Mouse (Mus musculus) myocyte (in vitro differentiated cells): ENCODE results near the gene Sucla2. TPM values are rescaled to one million over a fixed set of nuclear protein-coding genes. Genes with fewer than 3 reads are reported as not detected.
"Not testable (repeated sequence)": the region's sequence is repeated elsewhere in the genome, so short reads cannot be mapped to it uniquely, and the experiment has no call there.

Experiments
- H3K27me3 ChIP-seq: one replicate; pipeline ENCODE4 v1.6.1; 2011; ENCODE audit not compliant: control insufficient read depth, insufficient read depth, insufficient read length
- H3K36me3 ChIP-seq: one replicate; pipeline ENCODE4 v1.6.1; 2011; ENCODE audit not compliant: control insufficient read depth, insufficient read depth
- H3K4me2 ChIP-seq: one replicate; pipeline ENCODE4 v1.6.1; 2011; ENCODE audit warnings: low read depth, control low read depth
- H3K4me3 ChIP-seq: one replicate; pipeline ENCODE4 v1.5.1; 2011; ENCODE audit warnings: mild to moderate bottlenecking, control low read depth, moderate library complexity
- H3K79me2 ChIP-seq: one replicate; pipeline ENCODE4 v1.6.1; 2011; ENCODE audit not compliant: control insufficient read depth, insufficient read depth
- H3ac ChIP-seq: one replicate; pipeline ENCODE4 v1.6.1; 2011; ENCODE audit not compliant: control insufficient read depth, insufficient read length
- CEBPB ChIP-seq: IDR thresholded peaks from 2 replicates; pipeline ENCODE4 v1.6.1; 2011; ENCODE audit warnings: mild to moderate bottlenecking, moderate library complexity; ENCODE audit not compliant: poor library complexity, insufficient read depth, severe bottlenecking
- E2F4 ChIP-seq: IDR thresholded peaks from one replicate; pipeline ENCODE4 v1.6.1; 2011; ENCODE audit warnings: mild to moderate bottlenecking, control low read depth, moderate library complexity; ENCODE audit not compliant: insufficient read depth
- MAX ChIP-seq: IDR thresholded peaks from one replicate; pipeline ENCODE4 v1.6.1; 2011; ENCODE audit warnings: low read depth, mild to moderate bottlenecking, control low read depth
- MYOD1 ChIP-seq, 3 experiments: IDR thresholded peaks; one replicate each; pipeline ENCODE4 v1.6.1; 2011; ENCODE audit warnings: control low read depth in 2 of 3, low read depth in 2 of 3, mild to moderate bottlenecking in 2 of 3, moderate library complexity in 1 of 3; ENCODE audit not compliant: insufficient read length in 2 of 3, control insufficient read depth in 1 of 3
- MYOG ChIP-seq, 3 experiments: IDR thresholded peaks; one replicate each; pipeline ENCODE4 v1.6.1; 2011; ENCODE audit warnings: control low read depth in 2 of 3, low read depth in 2 of 3, mild to moderate bottlenecking in 2 of 3; ENCODE audit not compliant: insufficient read length in 2 of 3, control insufficient read depth in 1 of 3, insufficient read depth in 1 of 3
- POLR2A ChIP-seq: IDR thresholded peaks from one replicate; pipeline ENCODE4 v1.6.1; 2011; ENCODE audit warnings: low read depth, mild to moderate bottlenecking, control low read depth, moderate library complexity; ENCODE audit not compliant: insufficient read length
- POLR2AphosphoS2 ChIP-seq: IDR thresholded peaks from one replicate; pipeline ENCODE4 v1.6.1; 2011; ENCODE audit warnings: low read depth, control low read depth; ENCODE audit not compliant: insufficient read length
- REST ChIP-seq: IDR thresholded peaks from one replicate; pipeline ENCODE4 v1.6.1; 2011; ENCODE audit warnings: mild to moderate bottlenecking, control low read depth, moderate library complexity; ENCODE audit not compliant: insufficient read depth, insufficient read length
- SRF ChIP-seq: IDR thresholded peaks from one replicate; pipeline ENCODE4 v1.6.1; 2011; ENCODE audit warnings: low read depth; ENCODE audit not compliant: control insufficient read depth, insufficient read length
- TCF12 ChIP-seq: IDR thresholded peaks from one replicate; pipeline ENCODE4 v1.6.1; 2011; ENCODE audit warnings: mild to moderate bottlenecking, control low read depth; ENCODE audit not compliant: poor library complexity, insufficient read depth, severe bottlenecking
- TCF3 ChIP-seq: IDR thresholded peaks from one replicate; pipeline ENCODE4 v1.6.1; 2011; ENCODE audit warnings: low read depth, control low read depth; ENCODE audit not compliant: insufficient read length
- USF1 ChIP-seq: IDR thresholded peaks from one replicate; pipeline ENCODE4 v1.6.1; 2011; ENCODE audit warnings: low read depth, mild to moderate bottlenecking, control low read depth, moderate library complexity
- polyA plus RNA-seq: library from polyadenylated mRNA; unstranded; fragments of >200 nt; fragmentation: generic; extraction: Trizol; gene quantifications from one replicate; pipeline ENCODE4 v1.2.1, GENCODE M21; 2012; ENCODE audit warnings: missing spikeins

Sucla2 gene
- polyA plus RNA-seq, 1 experiment = 59.5 TPM

DNA sequence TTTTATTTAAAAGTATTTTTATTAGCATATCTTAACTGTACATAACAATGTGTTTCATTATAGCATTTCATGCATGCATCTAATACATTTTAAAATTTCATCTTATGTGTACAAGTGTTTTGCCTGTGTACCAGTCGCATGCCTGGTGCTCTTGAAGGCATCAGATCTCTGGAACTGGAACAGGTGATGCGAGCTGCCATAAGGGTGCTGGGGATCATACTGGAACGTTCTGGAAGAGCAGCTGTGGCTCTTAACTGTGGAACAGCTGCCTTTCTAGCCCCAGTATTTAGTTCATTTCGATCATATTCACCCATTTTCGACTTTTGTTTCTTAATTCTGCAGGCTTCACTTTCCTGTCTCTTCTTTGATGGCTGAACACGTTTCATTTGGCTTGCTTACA, 26.0 kb downstream of the Sucla2 start:
- no peak overlapping the region for H3K4me2 ChIP-seq
- no peaks in the 10 kb centered on the region for H3K27me3 ChIP-seq
- peaks cover 27% of the 10 kb centered on the region for H3K79me2 ChIP-seq
- H3ac ChIP-seq = no peak overlapping the region
- TF ChIP-seq REST = no peak
- no peak for TF ChIP-seq E2F4
- TF ChIP-seq USF1 = no peak
- TF ChIP-seq POLR2A = no peak
- peak in 2 of 3 experiments; percentile 20 to 68 for TF ChIP-seq MYOG (IDR thresholded peaks at IDR 0.05; ENCODE audit: control insufficient read depth in 1 of 3, insufficient read depth in 1 of 3, insufficient read length in 2 of 3, low read depth in 2 of 3)
- TF ChIP-seq SRF = no peak
- TF ChIP-seq MYOD1 (IDR thresholded peaks at IDR 0.05; ENCODE audit: control insufficient read depth in 1 of 3, insufficient read length in 2 of 3, low read depth in 2 of 3) = peak in 2 of 3 experiments; percentile 38 to 57
- peak; percentile 29 for TF ChIP-seq TCF12
- TF ChIP-seq POLR2AphosphoS2 = no peak
- peaks cover 5% of the 10 kb centered on the region for H3K36me3 ChIP-seq
- H3K4me3 ChIP-seq = no peak overlapping the region

DNA sequence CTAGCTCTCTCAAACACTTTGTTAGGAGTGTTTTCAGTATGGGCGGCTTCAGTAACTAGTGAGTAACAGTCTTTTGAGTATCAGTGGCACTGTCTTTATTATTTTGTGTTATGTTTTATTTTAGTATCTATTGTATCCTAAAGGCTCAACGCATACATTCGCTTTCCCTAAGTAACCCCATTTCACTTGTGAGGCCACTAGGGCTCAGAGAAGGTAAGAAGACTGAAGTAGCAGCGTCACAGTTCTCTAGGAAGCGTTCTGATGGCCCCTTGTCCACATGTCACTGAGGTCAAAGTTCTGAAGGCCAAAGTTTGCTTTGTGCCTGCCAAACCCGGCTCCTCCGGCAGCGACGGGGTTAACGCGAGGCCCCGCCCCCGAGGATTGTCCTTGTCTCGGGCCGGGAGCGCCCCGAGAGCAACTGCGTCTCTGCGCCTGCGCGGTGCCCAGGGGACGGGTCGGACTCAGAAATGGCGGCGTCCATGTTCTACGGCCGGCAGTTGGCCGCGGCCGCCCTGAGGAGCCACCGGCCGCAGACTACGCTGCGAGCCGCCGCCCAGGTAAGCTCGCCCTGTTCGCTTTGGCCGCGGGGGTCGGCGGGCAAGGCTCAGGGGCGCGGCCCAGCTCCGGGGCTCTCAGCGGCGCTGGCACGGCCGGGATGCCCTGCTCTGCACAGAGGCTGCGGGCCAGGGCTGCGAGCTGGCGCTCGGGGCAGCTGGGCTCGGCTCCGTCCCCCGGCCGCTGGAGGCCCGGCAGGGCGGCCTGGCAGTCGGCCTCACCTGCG, 27.4 kb downstream of the Sucla2 start:
- Histone ChIP-seq H3K79me2 (peaks cover 38% of the 10 kb centered on the region), H3K27me3 (no peaks in the 10 kb centered on the region), H3K4me3 (peak overlapping the region; percentile 32), H3K36me3 (peaks cover 8% of the 10 kb centered on the region), H3K4me2 (peak overlapping the region; percentile 97), H3ac (peak overlapping the region; percentile 32)
- no peak for TF ChIP-seq MAX
- TF ChIP-seq REST = no peak
- TF ChIP-seq TCF12 = no peak
- TF ChIP-seq CEBPB = no peak
- peak; percentile 82 for TF ChIP-seq POLR2A
- peak in 1 of 3 experiments; percentile 26 for TF ChIP-seq MYOG (IDR thresholded peaks at IDR 0.05; ENCODE audit: control insufficient read depth in 1 of 3, insufficient read depth in 1 of 3, insufficient read length in 2 of 3, low read depth in 2 of 3)
- no peak for TF ChIP-seq SRF
- no peak for TF ChIP-seq TCF3
- TF ChIP-seq E2F4 = no peak
- no peak for TF ChIP-seq MYOD1 (IDR thresholded peaks at IDR 0.05; ENCODE audit: control insufficient read depth in 1 of 3, insufficient read length in 2 of 3, low read depth in 2 of 3)
- TF ChIP-seq POLR2AphosphoS2 = peak; percentile 78
- no peak for TF ChIP-seq USF1

DNA sequence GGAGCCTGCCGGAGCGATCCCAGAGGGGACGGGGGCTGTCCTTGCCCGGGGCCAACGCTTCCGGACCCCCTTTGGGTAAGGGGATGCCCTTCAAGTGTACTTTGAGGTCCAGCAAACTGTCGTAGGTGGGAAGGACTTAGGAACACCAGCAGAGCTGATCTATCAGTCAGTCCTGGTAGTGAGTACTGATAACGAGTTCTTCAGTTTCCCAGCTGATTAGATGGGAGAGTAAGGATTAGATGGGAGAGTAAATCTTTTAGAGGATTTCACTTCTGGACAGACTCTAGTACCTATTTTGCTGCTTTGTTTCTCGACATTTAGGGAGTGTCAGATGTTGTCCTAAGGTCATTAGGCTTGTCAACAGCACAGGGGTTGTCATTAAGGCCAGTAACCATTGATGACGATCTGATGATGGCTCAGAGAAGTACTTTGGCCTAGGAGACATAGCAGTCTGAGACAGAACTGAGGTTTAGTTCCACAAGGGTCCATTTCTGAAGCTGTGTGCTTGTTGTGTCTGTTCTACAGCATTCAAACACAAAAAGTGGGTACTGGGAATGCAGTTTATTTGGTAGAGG, 28.1 kb downstream of the Sucla2 start:
- TF ChIP-seq TCF3 (no peak), POLR2A (no peak), POLR2AphosphoS2 (no peak), MYOD1 (IDR thresholded peaks at IDR 0.05; ENCODE audit: control insufficient read depth in 1 of 3, insufficient read length in 2 of 3, low read depth in 2 of 3) (no peak), USF1 (no peak), E2F4 (no peak), TCF12 (no peak), REST (no peak), SRF (no peak), MYOG (IDR thresholded peaks at IDR 0.05; ENCODE audit: control insufficient read depth in 1 of 3, insufficient read depth in 1 of 3, insufficient read length in 2 of 3, low read depth in 2 of 3) (no peak), CEBPB (no peak), MAX (no peak)

DNA sequence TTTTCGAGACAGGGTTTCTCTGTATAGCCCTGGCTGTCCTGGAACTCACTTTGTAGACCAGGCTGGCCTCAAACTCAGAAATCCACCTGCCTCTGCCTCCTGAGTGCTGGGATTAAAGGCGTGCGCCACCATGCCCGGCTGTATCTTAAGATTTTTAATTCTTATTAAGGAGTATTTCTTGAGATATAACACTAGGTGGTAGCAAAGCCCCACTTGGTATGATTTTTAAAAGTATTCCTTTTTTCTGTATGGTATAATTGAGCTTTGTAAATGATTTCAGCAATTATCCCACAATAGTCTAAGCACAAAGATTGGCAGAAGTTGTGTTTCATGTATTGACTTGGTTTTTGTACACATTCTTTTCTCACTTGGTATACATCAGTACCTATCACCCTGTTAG, 44.7 kb downstream of the Sucla2 start:
- not testable (repeated sequence) for H3K4me2 ChIP-seq, H3ac ChIP-seq, H3K27me3 ChIP-seq, H3K4me3 ChIP-seq, H3K79me2 ChIP-seq
- peaks cover 26% of the 10 kb centered on the region for H3K36me3 ChIP-seq

More for the DNA sequence above, 28.1 kb downstream of the Sucla2 start:
- peak overlapping the region; percentile 32 for H3K4me3 ChIP-seq
- H3K36me3 ChIP-seq = peaks cover 8% of the 10 kb centered on the region
- H3ac ChIP-seq = peak overlapping the region; percentile 32
- H3K79me2 ChIP-seq = peaks cover 42% of the 10 kb centered on the region
- no peaks in the 10 kb centered on the region for H3K27me3 ChIP-seq
- peak overlapping the region; percentile 88 for H3K4me2 ChIP-seq

DNA sequence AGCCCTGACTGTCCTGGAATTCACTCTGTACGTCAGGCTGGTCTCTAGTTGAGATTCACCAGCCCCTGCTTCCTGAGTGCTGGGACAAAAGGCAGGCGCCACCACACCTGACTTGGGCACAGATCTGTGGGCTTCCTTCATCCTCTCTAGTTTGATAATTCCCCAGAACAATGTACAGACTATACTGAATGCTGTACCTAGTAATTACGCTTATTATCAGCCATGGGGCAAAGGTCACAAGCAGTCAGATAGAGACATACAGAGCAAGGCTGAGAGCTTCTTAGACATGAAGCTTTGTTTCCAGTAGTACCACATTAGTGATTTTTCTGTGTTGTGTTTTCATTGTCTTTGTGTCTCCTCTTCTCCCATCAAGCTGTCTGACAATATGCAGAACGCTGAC, 46.0 kb downstream of the Sucla2 start:
- no peaks in the 10 kb centered on the region for H3K27me3 ChIP-seq
- H3K4me2 ChIP-seq = no peak overlapping the region
- no peak overlapping the region for H3K4me3 ChIP-seq
- peaks cover 26% of the 10 kb centered on the region for H3K36me3 ChIP-seq
- no peak overlapping the region for H3ac ChIP-seq
- peaks cover 3% of the 10 kb centered on the region for H3K79me2 ChIP-seq
- TF ChIP-seq MAX = no peak
- TF ChIP-seq TCF3 = no peak
- no peak for TF ChIP-seq POLR2AphosphoS2
- TF ChIP-seq E2F4 = no peak
- no peak for TF ChIP-seq MYOD1 (IDR thresholded peaks at IDR 0.05; ENCODE audit: control insufficient read depth in 1 of 3, insufficient read length in 2 of 3, low read depth in 2 of 3)
- TF ChIP-seq MYOG (IDR thresholded peaks at IDR 0.05; ENCODE audit: control insufficient read depth in 1 of 3, insufficient read depth in 1 of 3, insufficient read length in 2 of 3, low read depth in 2 of 3) = no peak
- no peak for TF ChIP-seq TCF12
- no peak for TF ChIP-seq POLR2A
- no peak for TF ChIP-seq SRF
- TF ChIP-seq REST = no peak
- no peak for TF ChIP-seq CEBPB
